Mouse (Mus musculus): ENCODE measurements around the gene Ddx19a. TPM values are rescaled to one million over a fixed set of nuclear protein-coding genes. Genes with fewer than 3 reads are reported as not detected.
"Not testable (repeated sequence)": the region's sequence is repeated elsewhere in the genome, so short reads cannot be mapped to it uniquely, and the experiment has no call there.

Ddx19a gene
- polyA plus RNA-seq, 1 experiment from 2014 or later, result 37.3 TPM

- Histone ChIP-seq H3K9me3 (ENCODE audit: control insufficient read depth, low read length) (no peaks in the 10 kb centered on the region), H3K9ac (ENCODE audit: low read length) (no peak overlapping the region), H3K36me3 (ENCODE audit: control insufficient read depth, insufficient read depth, low read length) (no peaks in the 10 kb centered on the region; the same call in 1 of the 2 replicates), H3K4me2 (ENCODE audit: low read depth, low read length, severe bottlenecking) (no peak overlapping the region), H3K27me3 (ENCODE audit: control insufficient read depth, insufficient read depth, low read length) (no peaks in the 10 kb centered on the region), H3K4me3 (ENCODE audit: low read depth, low read length) (no peak overlapping the region), H3K4me1 (replicated peaks; ENCODE audit: control insufficient read depth, insufficient read depth, low read length) (no peaks in the 10 kb centered on the region), H3K27ac (ENCODE audit: low read depth, low read length) (no peak overlapping the region)
- 93% methylated on average over 3 of the region's 3 CpGs for WGBS
- DNase-seq (ENCODE audit: low spot score), result no peak
- ATAC-seq (replicated peaks; ENCODE audit: low FRiP score), result no peak
Observed at GRCm38 (mm10) chr8:110932444-110932843, 65.2 kb downstream of the Ddx19a start.

GRCm38 (mm10) chr8:110931176-110931939, 66.2 kb downstream of the Ddx19a start:
- H3K27me3 ChIP-seq (ENCODE audit: control insufficient read depth, insufficient read depth, low read length), result no peaks in the 10 kb centered on the region
- 78% methylated on average over 12 of the region's 12 CpGs for WGBS
- H3K4me1 ChIP-seq (replicated peaks; ENCODE audit: control insufficient read depth, insufficient read depth, low read length), result no peaks in the 10 kb centered on the region
- no peak overlapping the region for H3K27ac ChIP-seq (ENCODE audit: low read depth, low read length)
- DNase-seq (ENCODE audit: low spot score) (no peak), ATAC-seq (replicated peaks; ENCODE audit: low FRiP score) (no peak)
- H3K36me3 ChIP-seq (ENCODE audit: control insufficient read depth, insufficient read depth, low read length), result no peaks in the 10 kb centered on the region; the same call in 1 of the 2 replicates
- H3K9me3 ChIP-seq (ENCODE audit: control insufficient read depth, low read length), result no peaks in the 10 kb centered on the region
- H3K4me3 ChIP-seq (ENCODE audit: low read depth, low read length), result no peak overlapping the region
- H3K4me2 ChIP-seq (ENCODE audit: low read depth, low read length, severe bottlenecking), result no peak overlapping the region
- no peak overlapping the region for H3K9ac ChIP-seq (ENCODE audit: low read length)

- H3K27me3 ChIP-seq (ENCODE audit: control insufficient read depth, insufficient read depth, low read length); H3K4me3 ChIP-seq (ENCODE audit: low read depth, low read length); H3K27ac ChIP-seq (ENCODE audit: low read depth, low read length); H3K4me2 ChIP-seq (ENCODE audit: low read depth, low read length, severe bottlenecking); ATAC-seq (replicated peaks; ENCODE audit: low FRiP score); DNase-seq (ENCODE audit: low spot score); H3K9ac ChIP-seq (ENCODE audit: low read length); H3K4me1 ChIP-seq (replicated peaks; ENCODE audit: control insufficient read depth, insufficient read depth, low read length); H3K36me3 ChIP-seq (ENCODE audit: control insufficient read depth, insufficient read depth, low read length); H3K9me3 ChIP-seq (ENCODE audit: control insufficient read depth, low read length): not testable (repeated sequence)
- 95% methylated on average over 8 of the region's 8 CpGs for WGBS
Observed at GRCm38 (mm10) chr8:110929672-110930071, 67.9 kb downstream of the Ddx19a start.

- no peak for DNase-seq (ENCODE audit: low spot score)
- Histone ChIP-seq H3K9ac (ENCODE audit: low read length) (no peak overlapping the region), H3K4me3 (ENCODE audit: low read depth, low read length) (no peak overlapping the region), H3K4me1 (replicated peaks; ENCODE audit: control insufficient read depth, insufficient read depth, low read length) (no peaks in the 10 kb centered on the region), H3K36me3 (ENCODE audit: control insufficient read depth, insufficient read depth, low read length) (no peaks in the 10 kb centered on the region), H3K27me3 (ENCODE audit: control insufficient read depth, insufficient read depth, low read length) (no peaks in the 10 kb centered on the region), H3K9me3 (ENCODE audit: control insufficient read depth, low read length) (no peaks in the 10 kb centered on the region), H3K4me2 (ENCODE audit: low read depth, low read length, severe bottlenecking) (no peak overlapping the region), H3K27ac (ENCODE audit: low read depth, low read length) (no peak overlapping the region)
- 65% methylated on average over 5 of the region's 5 CpGs for WGBS
- no peak for ATAC-seq (replicated peaks; ENCODE audit: low FRiP score)
Observed at GRCm38 (mm10) chr8:110929066-110929465, 68.5 kb downstream of the Ddx19a start.

GRCm38 (mm10) chr8:110928435-110928834, 69.2 kb downstream of the Ddx19a start:
- WGBS, result 87% methylated on average over 7 of the region's 7 CpGs
- Histone ChIP-seq H3K4me2 (ENCODE audit: low read depth, low read length, severe bottlenecking) (no peak overlapping the region), H3K9ac (ENCODE audit: low read length) (no peak overlapping the region), H3K9me3 (ENCODE audit: control insufficient read depth, low read length) (no peaks in the 10 kb centered on the region), H3K27me3 (ENCODE audit: control insufficient read depth, insufficient read depth, low read length) (no peaks in the 10 kb centered on the region), H3K36me3 (ENCODE audit: control insufficient read depth, insufficient read depth, low read length) (no peaks in the 10 kb centered on the region), H3K27ac (ENCODE audit: low read depth, low read length) (no peak overlapping the region), H3K4me1 (replicated peaks; ENCODE audit: control insufficient read depth, insufficient read depth, low read length) (no peaks in the 10 kb centered on the region), H3K4me3 (ENCODE audit: low read depth, low read length) (no peak overlapping the region)
- no peak for DNase-seq (ENCODE audit: low spot score)
- ATAC-seq (replicated peaks; ENCODE audit: low FRiP score), result no peak

- Histone ChIP-seq H3K4me3 (ENCODE audit: low read depth, low read length) (no peak overlapping the region), H3K4me1 (replicated peaks; ENCODE audit: control insufficient read depth, insufficient read depth, low read length) (peaks cover under 1% of the 10 kb centered on the region; the same call in 1 of the 2 replicates), H3K9ac (ENCODE audit: low read length) (no peak overlapping the region), H3K27me3 (ENCODE audit: control insufficient read depth, insufficient read depth, low read length) (no peaks in the 10 kb centered on the region), H3K9me3 (ENCODE audit: control insufficient read depth, low read length) (no peaks in the 10 kb centered on the region), H3K27ac (ENCODE audit: low read depth, low read length) (no peak overlapping the region), H3K36me3 (ENCODE audit: control insufficient read depth, insufficient read depth, low read length) (no peaks in the 10 kb centered on the region), H3K4me2 (ENCODE audit: low read depth, low read length, severe bottlenecking) (no peak overlapping the region)
- DNase-seq (ENCODE audit: low spot score) (no peak), ATAC-seq (replicated peaks; ENCODE audit: low FRiP score) (no peak)
- WGBS, result 57% methylated on average over 5 of the region's 5 CpGs
Observed at GRCm38 (mm10) chr8:110926690-110927089, 70.9 kb downstream of the Ddx19a start.

GRCm38 (mm10) chr8:110925691-110926140, 71.9 kb downstream of the Ddx19a start:
- no peak overlapping the region for H3K4me2 ChIP-seq (ENCODE audit: low read depth, low read length, severe bottlenecking)
- H3K36me3 ChIP-seq (ENCODE audit: control insufficient read depth, insufficient read depth, low read length), result no peaks in the 10 kb centered on the region
- no peak overlapping the region for H3K27ac ChIP-seq (ENCODE audit: low read depth, low read length)
- DNase-seq (ENCODE audit: low spot score) (no peak), ATAC-seq (replicated peaks; ENCODE audit: low FRiP score) (no peak)
- no peaks in the 10 kb centered on the region for H3K27me3 ChIP-seq (ENCODE audit: control insufficient read depth, insufficient read depth, low read length)
- 86% methylated on average over 8 of the region's 8 CpGs for WGBS
- no peaks in the 10 kb centered on the region for H3K9me3 ChIP-seq (ENCODE audit: control insufficient read depth, low read length)
- no peak overlapping the region for H3K4me3 ChIP-seq (ENCODE audit: low read depth, low read length)
- H3K9ac ChIP-seq (ENCODE audit: low read length), result no peak overlapping the region
- H3K4me1 ChIP-seq (replicated peaks; ENCODE audit: control insufficient read depth, insufficient read depth, low read length), result peaks cover 2% of the 10 kb centered on the region; the same call in 1 of the 2 replicates
